Mouse (Mus musculus) kidney, postnatal 10 days (tissue): ENCODE measurements around the gene Cdkl3.
"Not testable (repeated sequence)": the region's sequence is repeated elsewhere in the genome, so short reads cannot be mapped to it uniquely, and the experiment has no call there.

Experiments used
- DNase-seq: peaks from one replicate; pipeline ENCODE4 v3.0.0; 2021; ENCODE audit warnings: mixed read lengths

Gene Cdkl3

GRCm38 (mm10) chr11:52080656-52081055, 76.6 kb downstream of the Cdkl3 start:
- no peak for DNase-seq

- DNase-seq, result no peak
These were observed 81.8 kb downstream of the Cdkl3 start for GRCm38 (mm10) chr11:52085857-52086203.

- DNase-seq, result no peak
These were observed 82.3 kb downstream of the Cdkl3 start for GRCm38 (mm10) chr11:52086204-52086864.

- no peak for DNase-seq
These were observed 85.3 kb downstream of the Cdkl3 start for GRCm38 (mm10) chr11:52089291-52089690.

GRCm38 (mm10) chr11:52091261-52091660, 87.2 kb downstream of the Cdkl3 start:
- DNase-seq, result no peak

- peak; percentile 31 for DNase-seq
These were observed 90.5 kb downstream of the Cdkl3 start for GRCm38 (mm10) chr11:52094568-52094967.

GRCm38 (mm10) chr11:52097016-52097415, 93.0 kb downstream of the Cdkl3 start:
- no peak for DNase-seq

- no peak for DNase-seq
These were observed 93.6 kb downstream of the Cdkl3 start for GRCm38 (mm10) chr11:52097596-52097995.

GRCm38 (mm10) chr11:52098398-52098946, 94.5 kb downstream of the Cdkl3 start, which contains the start of gene Ppp2ca:
Gene Ppp2ca (plus strand): TSS chr11:52098681.
- DNase-seq, result peak; percentile 99

GRCm38 (mm10) chr11:52099031-52099761, 95.2 kb downstream of the Cdkl3 start:
- peak; percentile 86 for DNase-seq

- no peak for DNase-seq
These were observed 95.8 kb downstream of the Cdkl3 start for GRCm38 (mm10) chr11:52099771-52100219.

GRCm38 (mm10) chr11:52102977-52103376, 99.0 kb downstream of the Cdkl3 start:
- no peak for DNase-seq

GRCm38 (mm10) chr11:52105503-52105902, 101.5 kb downstream of the Cdkl3 start:
- no peak for DNase-seq

GRCm38 (mm10) chr11:52106037-52106436, 102.0 kb downstream of the Cdkl3 start:
- no peak for DNase-seq

- no peak for DNase-seq
These were observed 102.4 kb downstream of the Cdkl3 start for GRCm38 (mm10) chr11:52106438-52106837.

- DNase-seq, result no peak
These were observed 104.8 kb downstream of the Cdkl3 start for GRCm38 (mm10) chr11:52108796-52109195.

GRCm38 (mm10) chr11:52109421-52109820, 105.4 kb downstream of the Cdkl3 start:
- no peak for DNase-seq

- no peak for DNase-seq
These were observed 111.5 kb downstream of the Cdkl3 start for GRCm38 (mm10) chr11:52115479-52115878.

- not testable (repeated sequence) for DNase-seq
These were observed 112.1 kb downstream of the Cdkl3 start for GRCm38 (mm10) chr11:52116117-52116516.

GRCm38 (mm10) chr11:52117156-52117555, 113.1 kb downstream of the Cdkl3 start:
- DNase-seq, result no peak

GRCm38 (mm10) chr11:52120415-52120814, 116.4 kb downstream of the Cdkl3 start:
- DNase-seq, result not testable (repeated sequence)

GRCm38 (mm10) chr11:52122045-52122444, 118.0 kb downstream of the Cdkl3 start:
- DNase-seq, result no peak

- no peak for DNase-seq
These were observed 120.4 kb downstream of the Cdkl3 start for GRCm38 (mm10) chr11:52124468-52124867.

- DNase-seq, result no peak
These were observed 123.1 kb downstream of the Cdkl3 start for GRCm38 (mm10) chr11:52127169-52127568.
